Mouse (Mus musculus): ENCODE data around the gene Zfp65.
"Not testable (repeated sequence)": the region's sequence is repeated elsewhere in the genome, so short reads cannot be mapped to it uniquely, and the experiment has no call there.

- not testable (repeated sequence) for TF ChIP-seq POLR2A (IDR thresholded peaks at IDR 0.05; ENCODE audit: low read depth, low read length)
- peak; percentile 42; the same call in 1 of the 2 replicates for TF ChIP-seq CTCF (IDR thresholded peaks at IDR 0.05; ENCODE audit: borderline replicate concordance, insufficient read depth, low read length)
Measured at GRCm38 (mm10) chr13:67729441-67729840, 468 bp upstream of the Zfp65 start.
